Mouse (Mus musculus): ENCODE data around the gene Cep295nl. TPM values are rescaled to one million over a fixed set of nuclear protein-coding genes. Genes with fewer than 3 reads are reported as not detected.
"Not testable (repeated sequence)": the region's sequence is repeated elsewhere in the genome, so short reads cannot be mapped to it uniquely, and the experiment has no call there.

Gene Cep295nl
- 0.28 and 0.39 TPM in 2 replicates for polyA plus RNA-seq (2014; fragmentation: Nextera tagmentation; extraction: Ambion mirVana)

DNA sequence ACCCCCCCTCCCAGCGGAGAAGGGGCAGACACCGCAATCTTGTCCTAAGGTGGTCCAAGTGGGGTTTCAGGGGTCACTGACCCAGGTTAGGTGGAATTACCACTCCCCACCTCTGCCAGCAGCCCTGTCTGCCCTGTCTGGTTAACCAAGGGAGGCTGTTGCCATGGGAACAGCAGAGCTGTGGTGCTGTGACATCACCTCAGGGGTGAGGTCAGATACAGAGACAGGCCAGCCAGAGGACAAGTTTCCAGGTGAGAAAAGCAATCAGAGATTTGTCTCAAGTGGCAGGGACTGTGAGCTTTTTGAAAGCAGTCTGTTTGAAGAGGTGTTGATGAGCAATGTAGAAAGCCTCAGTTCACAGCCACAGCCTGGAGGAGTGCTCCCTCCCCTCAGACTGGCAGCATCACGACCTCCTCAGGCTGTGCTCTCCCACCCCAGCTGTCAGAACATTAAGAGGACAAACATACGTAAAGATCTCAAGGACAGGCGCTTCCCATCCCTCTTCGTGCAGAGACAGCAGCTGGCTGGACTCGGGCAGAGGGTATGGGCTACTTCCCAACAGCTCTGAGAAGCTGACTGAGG, at the start of gene Cep295nl:
Gene Cep295nl, minus strand, starts transcription at position 101 of the 582 bp plus-strand sequence.
- H3K27ac ChIP-seq (ENCODE audit: low read depth, low read length), result no peak within 1 kb of the TSS
- H3K27me3 ChIP-seq (ENCODE audit: control insufficient read depth, insufficient read depth, low read length), result no peaks in the 10 kb centered on the region
- 35% methylated on average over 7 of the region's 7 CpGs for WGBS
- no peak within 1 kb of the TSS for H3K4me2 ChIP-seq (ENCODE audit: low read depth)
- no peak for DNase-seq (ENCODE audit: low spot score)
- no peak within 1 kb of the TSS for H3K9ac ChIP-seq (ENCODE audit: low read length)
- no peak for ATAC-seq (ENCODE audit: insufficient read depth, low FRiP score, low TSS enrichment)
- H3K4me1 ChIP-seq (ENCODE audit: control insufficient read depth, insufficient read depth, low read length), result peaks cover 11% of the 10 kb centered on the region
- no peaks in the 10 kb centered on the region for H3K36me3 ChIP-seq (ENCODE audit: control insufficient read depth, insufficient read depth, low read length)
- H3K4me3 ChIP-seq (ENCODE audit: low read depth, low read length), result no peak within 1 kb of the TSS
- no peaks in the 10 kb centered on the region for H3K9me3 ChIP-seq (ENCODE audit: control insufficient read depth, low read length)

DNA sequence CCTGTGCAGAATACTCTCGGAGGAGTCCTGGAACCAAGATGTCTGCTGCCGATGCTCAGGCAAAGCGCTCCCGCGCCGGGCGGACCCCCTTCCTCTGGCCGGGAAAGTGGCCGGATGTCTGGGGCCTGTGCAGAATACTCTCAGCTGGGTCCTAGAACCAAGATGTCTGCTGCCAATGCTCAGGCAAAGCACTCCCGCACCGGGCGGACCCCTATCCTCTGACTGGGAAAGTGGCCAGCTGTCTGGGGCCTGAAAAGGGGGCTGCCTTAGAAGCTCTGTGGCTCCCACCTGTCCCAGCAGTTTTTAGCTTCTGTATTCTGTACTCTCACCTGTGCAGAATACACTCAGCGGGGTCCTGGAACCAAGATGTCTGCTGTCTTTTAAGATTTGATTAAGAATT, 45.5 kb upstream of the Cep295nl start:
- not testable (repeated sequence) for H3K4me1 ChIP-seq (ENCODE audit: control insufficient read depth, insufficient read depth, low read length); H3K27me3 ChIP-seq (ENCODE audit: control insufficient read depth, insufficient read depth, low read length); H3K4me3 ChIP-seq (ENCODE audit: low read depth, low read length); DNase-seq (ENCODE audit: low spot score); H3K9ac ChIP-seq (ENCODE audit: low read length); H3K36me3 ChIP-seq (ENCODE audit: control insufficient read depth, insufficient read depth, low read length); H3K9me3 ChIP-seq (ENCODE audit: control insufficient read depth, low read length); H3K27ac ChIP-seq (ENCODE audit: low read depth, low read length); H3K4me2 ChIP-seq (ENCODE audit: low read depth); ATAC-seq (ENCODE audit: insufficient read depth, low FRiP score, low TSS enrichment)
- 95% methylated on average over 13 of the region's 13 CpGs for WGBS

DNA sequence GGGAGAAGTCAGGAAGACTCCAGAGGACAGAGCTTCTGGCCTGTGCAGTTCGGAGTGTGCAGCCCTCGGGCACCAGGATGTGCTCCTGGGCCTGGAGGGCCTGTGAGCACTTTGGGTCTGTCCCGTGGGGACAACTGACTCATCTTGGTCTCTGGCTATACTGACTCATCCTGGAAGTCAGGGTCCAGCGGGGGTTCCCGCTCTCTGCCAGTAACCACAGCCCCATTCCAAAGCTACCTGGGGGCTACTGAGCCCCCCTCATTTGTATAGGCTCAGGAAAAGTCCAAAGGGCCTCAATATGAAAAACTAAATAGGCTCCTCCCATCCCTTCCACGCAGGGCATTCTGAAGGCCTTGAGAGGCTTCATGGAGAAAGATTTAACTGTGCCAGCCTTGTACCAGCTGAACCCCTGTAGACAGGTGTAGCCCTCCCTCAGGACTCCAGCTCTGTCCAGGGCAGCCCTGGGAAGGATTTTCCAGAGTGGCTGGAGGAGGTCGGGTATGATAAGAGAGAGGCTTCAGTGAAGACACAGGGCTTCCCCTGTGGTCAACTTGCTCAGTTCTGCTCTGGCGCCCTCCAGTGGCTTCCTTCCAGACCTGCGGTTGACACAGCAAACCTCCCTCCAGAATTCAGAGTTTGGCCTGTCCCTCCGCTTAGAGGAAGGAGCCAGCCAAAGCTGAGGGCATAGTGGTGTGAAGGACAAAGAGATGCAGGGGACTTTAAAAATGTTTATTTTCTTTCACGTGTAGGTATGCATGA, 37.1 kb upstream of the Cep295nl start:
- no peaks in the 10 kb centered on the region for H3K36me3 ChIP-seq (ENCODE audit: control insufficient read depth, insufficient read depth, low read length)
- DNase-seq (ENCODE audit: low spot score), result peak; percentile 79
- no peak overlapping the region for H3K27ac ChIP-seq (ENCODE audit: low read depth, low read length)
- 49% methylated on average over 11 of the region's 11 CpGs for WGBS
- H3K4me1 ChIP-seq (ENCODE audit: control insufficient read depth, insufficient read depth, low read length), result no peaks in the 10 kb centered on the region; the same call in 1 of the 2 replicates
- no peaks in the 10 kb centered on the region for H3K27me3 ChIP-seq (ENCODE audit: control insufficient read depth, insufficient read depth, low read length)
- no peaks in the 10 kb centered on the region for H3K9me3 ChIP-seq (ENCODE audit: control insufficient read depth, low read length)
- no peak overlapping the region for H3K4me2 ChIP-seq (ENCODE audit: low read depth)
- H3K4me3 ChIP-seq (ENCODE audit: low read depth, low read length), result no peak overlapping the region
- ATAC-seq (ENCODE audit: insufficient read depth, low FRiP score, low TSS enrichment), result no peak
- H3K9ac ChIP-seq (ENCODE audit: low read length), result no peak overlapping the region

DNA sequence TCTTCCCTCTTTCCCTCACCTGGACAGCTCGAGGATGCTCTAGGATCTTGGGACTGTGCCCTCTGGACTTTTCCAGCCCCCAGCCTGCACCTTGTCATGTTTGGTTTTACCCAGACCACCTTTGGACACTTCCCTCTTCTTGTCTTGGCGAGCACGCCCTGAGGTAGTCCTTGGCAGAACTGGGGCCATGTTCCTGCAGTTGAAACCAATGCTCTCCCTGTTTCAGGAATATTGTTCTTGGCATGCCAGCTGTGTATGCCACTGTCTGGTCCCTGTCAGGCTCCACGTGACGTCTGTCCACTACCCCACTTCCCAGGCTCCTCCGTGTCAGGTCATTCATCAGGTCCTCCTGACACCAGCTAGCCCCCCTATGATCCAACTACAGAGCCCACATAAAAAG, 36.4 kb upstream of the Cep295nl start:
- DNase-seq (ENCODE audit: low spot score), result no peak
- Histone ChIP-seq H3K27me3 (ENCODE audit: control insufficient read depth, insufficient read depth, low read length) (no peaks in the 10 kb centered on the region), H3K9ac (ENCODE audit: low read length) (no peak overlapping the region), H3K27ac (ENCODE audit: low read depth, low read length) (no peak overlapping the region), H3K4me2 (ENCODE audit: low read depth) (no peak overlapping the region), H3K4me1 (ENCODE audit: control insufficient read depth, insufficient read depth, low read length) (no peaks in the 10 kb centered on the region; the same call in 1 of the 2 replicates), H3K36me3 (ENCODE audit: control insufficient read depth, insufficient read depth, low read length) (no peaks in the 10 kb centered on the region), H3K4me3 (ENCODE audit: low read depth, low read length) (no peak overlapping the region), H3K9me3 (ENCODE audit: control insufficient read depth, low read length) (no peaks in the 10 kb centered on the region)
- 82% methylated on average over 6 of the region's 6 CpGs for WGBS
- ATAC-seq (ENCODE audit: insufficient read depth, low FRiP score, low TSS enrichment), result no peak

DNA sequence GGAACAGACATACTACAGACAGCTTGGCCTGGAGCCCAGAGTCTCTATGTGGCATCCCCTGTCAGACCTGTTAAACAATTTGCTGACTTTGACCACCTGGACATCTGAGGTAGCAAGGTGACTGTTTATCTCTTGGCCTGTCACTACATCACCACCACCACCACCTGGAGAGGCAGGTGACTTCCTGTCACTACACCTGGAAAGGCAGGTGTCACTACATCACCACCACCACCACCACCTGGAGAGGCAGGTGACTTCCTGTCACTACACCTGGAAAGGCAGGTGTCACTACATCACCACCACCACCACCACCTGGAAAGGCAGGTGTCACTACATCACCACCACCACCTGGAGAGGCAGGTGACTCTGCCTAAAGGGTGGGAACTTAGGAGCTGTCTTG, 34.0 kb upstream of the Cep295nl start:
- not testable (repeated sequence) for H3K4me2 ChIP-seq (ENCODE audit: low read depth); H3K4me1 ChIP-seq (ENCODE audit: control insufficient read depth, insufficient read depth, low read length); H3K36me3 ChIP-seq (ENCODE audit: control insufficient read depth, insufficient read depth, low read length); H3K9ac ChIP-seq (ENCODE audit: low read length); H3K27ac ChIP-seq (ENCODE audit: low read depth, low read length); H3K9me3 ChIP-seq (ENCODE audit: control insufficient read depth, low read length); H3K27me3 ChIP-seq (ENCODE audit: control insufficient read depth, insufficient read depth, low read length); H3K4me3 ChIP-seq (ENCODE audit: low read depth, low read length); ATAC-seq (ENCODE audit: insufficient read depth, low FRiP score, low TSS enrichment); DNase-seq (ENCODE audit: low spot score)

DNA sequence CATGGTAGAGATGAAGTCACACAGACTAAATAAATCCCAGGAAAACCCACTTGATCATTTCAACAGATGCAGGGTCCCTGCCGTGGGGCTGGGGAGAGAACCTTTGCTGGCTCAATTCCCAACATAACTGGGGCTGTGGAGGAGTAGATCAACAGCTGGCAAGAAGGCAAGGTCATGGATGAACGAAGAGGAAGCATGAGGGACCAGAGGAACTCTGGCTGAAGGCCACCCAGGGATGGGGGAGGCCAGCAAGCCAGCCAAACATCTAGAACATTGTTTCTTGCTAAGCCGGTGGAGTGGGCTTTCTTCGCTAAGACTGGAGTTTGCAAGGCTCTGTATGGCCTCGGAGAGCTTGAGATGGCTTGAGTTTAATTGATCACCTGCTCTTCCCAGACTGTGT, 33.6 kb upstream of the Cep295nl start:
- Histone ChIP-seq H3K4me3 (ENCODE audit: low read depth, low read length) (no peak overlapping the region), H3K9ac (ENCODE audit: low read length) (no peak overlapping the region), H3K4me1 (ENCODE audit: control insufficient read depth, insufficient read depth, low read length) (no peaks in the 10 kb centered on the region; the same call in 1 of the 2 replicates), H3K36me3 (ENCODE audit: control insufficient read depth, insufficient read depth, low read length) (no peaks in the 10 kb centered on the region), H3K9me3 (ENCODE audit: control insufficient read depth, low read length) (no peaks in the 10 kb centered on the region), H3K27ac (ENCODE audit: low read depth, low read length) (no peak overlapping the region), H3K4me2 (ENCODE audit: low read depth) (no peak overlapping the region), H3K27me3 (ENCODE audit: control insufficient read depth, insufficient read depth, low read length) (no peaks in the 10 kb centered on the region)
- no peak for ATAC-seq (ENCODE audit: insufficient read depth, low FRiP score, low TSS enrichment)
- 80% methylated on average over 5 of the region's 5 CpGs for WGBS
- DNase-seq (ENCODE audit: low spot score), result no peak

DNA sequence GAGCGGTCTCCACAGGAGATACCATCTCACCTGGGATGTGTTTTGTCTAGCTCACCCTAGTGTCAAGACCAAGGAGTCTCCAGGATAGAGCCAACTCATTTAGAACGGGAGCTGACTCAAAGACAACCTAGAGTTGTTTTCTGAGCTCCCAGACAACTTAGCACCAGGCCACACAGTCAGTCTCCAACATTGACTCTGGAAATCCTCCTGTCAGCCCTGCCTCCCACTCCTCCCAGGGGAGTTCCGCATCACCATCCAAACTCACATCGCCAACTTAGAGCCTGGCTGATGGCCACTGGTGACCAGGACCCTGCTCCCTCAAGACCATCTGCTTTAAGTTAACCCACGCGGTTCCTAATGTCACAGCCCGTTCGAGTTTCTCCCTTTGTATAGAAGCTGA, 33.2 kb upstream of the Cep295nl start:
- no peaks in the 10 kb centered on the region for H3K9me3 ChIP-seq (ENCODE audit: control insufficient read depth, low read length)
- H3K4me1 ChIP-seq (ENCODE audit: control insufficient read depth, insufficient read depth, low read length), result no peaks in the 10 kb centered on the region; the same call in 1 of the 2 replicates
- H3K4me3 ChIP-seq (ENCODE audit: low read depth, low read length), result no peak overlapping the region
- DNase-seq (ENCODE audit: low spot score), result no peak
- H3K36me3 ChIP-seq (ENCODE audit: control insufficient read depth, insufficient read depth, low read length), result no peaks in the 10 kb centered on the region
- no peak overlapping the region for H3K9ac ChIP-seq (ENCODE audit: low read length)
- no peak overlapping the region for H3K4me2 ChIP-seq (ENCODE audit: low read depth)
- WGBS, result 79% methylated on average over 8 of the region's 8 CpGs
- no peaks in the 10 kb centered on the region for H3K27me3 ChIP-seq (ENCODE audit: control insufficient read depth, insufficient read depth, low read length)
- ATAC-seq (ENCODE audit: insufficient read depth, low FRiP score, low TSS enrichment), result no peak
- no peak overlapping the region for H3K27ac ChIP-seq (ENCODE audit: low read depth, low read length)

DNA sequence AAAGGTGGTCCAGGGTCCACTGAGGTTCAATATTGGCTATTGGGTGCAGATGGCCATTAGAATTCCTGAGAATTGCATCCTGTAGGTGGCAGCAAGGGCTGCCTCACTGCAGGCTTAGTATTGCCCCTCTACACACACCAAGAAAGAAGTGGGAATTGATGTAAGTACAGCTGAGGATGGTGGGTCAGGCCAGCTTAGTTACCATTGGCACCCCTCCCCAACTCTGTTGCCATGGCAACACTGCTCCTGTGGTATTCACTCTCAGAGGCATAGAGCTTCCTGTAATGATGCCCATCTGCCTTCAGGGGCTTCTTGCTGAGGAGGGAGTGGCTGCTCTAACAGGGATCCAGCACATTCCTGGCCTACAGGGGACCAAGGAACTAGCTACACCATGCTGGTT, 32.7 kb upstream of the Cep295nl start:
- no peak overlapping the region for H3K9ac ChIP-seq (ENCODE audit: low read length)
- no peaks in the 10 kb centered on the region for H3K27me3 ChIP-seq (ENCODE audit: control insufficient read depth, insufficient read depth, low read length)
- no peak overlapping the region for H3K4me2 ChIP-seq (ENCODE audit: low read depth)
- no peak overlapping the region for H3K27ac ChIP-seq (ENCODE audit: low read depth, low read length)
- ATAC-seq (ENCODE audit: insufficient read depth, low FRiP score, low TSS enrichment) (no peak), DNase-seq (ENCODE audit: low spot score) (no peak)
- H3K36me3 ChIP-seq (ENCODE audit: control insufficient read depth, insufficient read depth, low read length), result no peaks in the 10 kb centered on the region
- H3K4me3 ChIP-seq (ENCODE audit: low read depth, low read length), result no peak overlapping the region
- no peaks in the 10 kb centered on the region; the same call in 1 of the 2 replicates for H3K4me1 ChIP-seq (ENCODE audit: control insufficient read depth, insufficient read depth, low read length)
- no peaks in the 10 kb centered on the region for H3K9me3 ChIP-seq (ENCODE audit: control insufficient read depth, low read length)

DNA sequence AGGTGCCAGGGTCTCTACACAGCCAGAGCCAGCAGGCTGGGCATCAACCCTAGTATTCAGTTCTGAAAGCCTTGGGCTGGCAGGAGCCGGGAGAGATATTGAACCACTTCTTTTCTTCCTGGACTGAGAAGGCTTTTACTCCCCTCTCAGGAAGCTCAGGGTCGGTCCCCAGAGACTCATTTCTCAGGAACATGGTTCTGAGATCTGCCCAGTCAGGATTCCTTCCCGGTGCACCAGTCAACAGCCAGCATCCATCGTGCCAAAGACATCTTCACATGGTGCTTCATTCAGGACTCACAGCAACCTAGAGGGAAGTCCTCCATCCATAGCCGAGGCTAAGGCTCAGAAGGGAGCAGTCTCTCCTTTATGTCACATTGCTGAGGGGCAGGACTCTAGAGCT, 32.2 kb upstream of the Cep295nl start:
- H3K36me3 ChIP-seq (ENCODE audit: control insufficient read depth, insufficient read depth, low read length), result no peaks in the 10 kb centered on the region
- no peaks in the 10 kb centered on the region for H3K27me3 ChIP-seq (ENCODE audit: control insufficient read depth, insufficient read depth, low read length)
- no peak overlapping the region for H3K4me3 ChIP-seq (ENCODE audit: low read depth, low read length)
- H3K9me3 ChIP-seq (ENCODE audit: control insufficient read depth, low read length), result no peaks in the 10 kb centered on the region
- no peak overlapping the region for H3K4me2 ChIP-seq (ENCODE audit: low read depth)
- DNase-seq (ENCODE audit: low spot score), result no peak
- H3K9ac ChIP-seq (ENCODE audit: low read length), result no peak overlapping the region; the same call in 1 of the 2 replicates
- H3K27ac ChIP-seq (ENCODE audit: low read depth, low read length), result no peak overlapping the region
- no peaks in the 10 kb centered on the region; the same call in 1 of the 2 replicates for H3K4me1 ChIP-seq (ENCODE audit: control insufficient read depth, insufficient read depth, low read length)
- no peak for ATAC-seq (ENCODE audit: insufficient read depth, low FRiP score, low TSS enrichment)
- WGBS, result 64% methylated on average over 5 of the region's 5 CpGs

Measured in neural tube, embryonic 11.5 days (tissue).